Mouse (Mus musculus) olfactory bulb, adult 2 months (tissue): Measurements from ENCODE around the gene Ovol1.

Source experiments
- CTCF ChIP-seq: fragments of 200-500 bp; IDR thresholded peaks from 2 replicates; pipeline ENCODE4 v1.5.1; 2012; ENCODE audit warnings: low read depth, mild to moderate bottlenecking, low read length, moderate library complexity; ENCODE audit not compliant: insufficient read depth
- POLR2A ChIP-seq: fragments of 200-500 bp; IDR thresholded peaks from 2 replicates; pipeline ENCODE4 v1.6.1; 2012; ENCODE audit warnings: mild to moderate bottlenecking, low read depth, low read length, moderate library complexity; ENCODE audit not compliant: insufficient read depth

GRCm38 (mm10) chr19:5559631-5560456, 602 bp downstream of the Ovol1 start:
- no peak for TF ChIP-seq POLR2A
- TF ChIP-seq CTCF: no peak
